Mouse (Mus musculus) neutrophil, adult 5-6 weeks (primary cell): ENCODE measurements around the gene Hnrnpk. TPM values are rescaled to one million over a fixed set of nuclear protein-coding genes. Genes with fewer than 3 reads are reported as not detected.

Experiments used
- ATAC-seq: fragments of 151-379, 151-347 bp; 2 replicates; pipeline ENCODE4 v1.8.0; 2017; ENCODE audit warnings: mild to moderate bottlenecking, moderate TSS enrichment; ENCODE audit not compliant: insufficient number of reproducible peaks, poor library complexity, low FRiP score, severe bottlenecking; ENCODE audit errors: extremely low read depth
- total RNA-seq: library from RNA; stranded (forward); fragments of 200-1000 nt; gene quantifications from 2 replicates; pipeline ENCODE4 v1.2.3, GENCODE M21; 2017

Gene Hnrnpk
- total RNA-seq, 1 experiment from 2014 or later, result 1,547 TPM

GRCm38 (mm10) chr13:58344505-58344904 lies 58.6 kb downstream of the Hnrnpk start:
- ATAC-seq, result no peak

Other genes with a start within 250 kb of the Hnrnpk start
- gene Idnk, start 245.7 kb downstream of the Hnrnpk start, total RNA-seq, result 85.7 and 88.8 TPM in 2 replicates
- 61.6 and 62.0 TPM in 2 replicates for gene Ubqln1, start 187.7 kb downstream of the Hnrnpk start, total RNA-seq
- 1.4 and 2.2 TPM in 2 replicates for gene Gkap1, start 127.6 kb downstream of the Hnrnpk start, total RNA-seq
- not detected in 2 replicates for gene Kif27, start 44.2 kb downstream of the Hnrnpk start, total RNA-seq
- 7.7 and 8.1 TPM in 2 replicates for gene 2210016F16Rik, start 18.1 kb downstream of the Hnrnpk start, total RNA-seq
- gene Rmi1, start 1.1 kb downstream of the Hnrnpk start, total RNA-seq, result 38.4 and 45.8 TPM in 2 replicates
- gene Slc28a3, start 207.5 kb upstream of the Hnrnpk start, total RNA-seq, result 1.4 and 3.6 TPM in 2 replicates